Mouse (Mus musculus): ENCODE measurements around the gene Hsp90ab1.

DNA sequence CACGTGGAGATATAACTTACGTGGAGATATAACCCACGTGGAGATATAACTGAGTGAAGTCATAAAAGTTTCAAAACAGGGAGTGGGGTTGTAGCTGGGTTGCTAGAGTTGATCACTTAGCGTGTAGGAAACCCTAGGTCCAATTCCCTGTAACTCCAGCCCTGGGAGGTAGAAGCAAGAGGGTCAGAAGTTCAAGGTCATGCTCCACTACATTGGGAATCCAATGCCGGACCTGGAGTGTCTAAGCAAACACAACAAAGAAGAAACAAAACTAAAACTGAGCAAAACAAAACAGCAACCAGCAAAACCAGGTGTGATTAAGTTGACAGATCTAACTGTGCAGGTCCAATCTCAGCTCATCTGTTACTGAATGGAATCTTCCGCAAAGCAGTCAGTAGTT, 44.6 kb upstream of the Hsp90ab1 start:
- TF ChIP-seq CTCF (IDR thresholded peaks at IDR 0.05; ENCODE audit: low read depth, low read length) (no peak), EP300 (IDR thresholded peaks at IDR 0.05; ENCODE audit: insufficient read depth, low read depth, low read length) (no peak)
